Mouse (Mus musculus) embryonic fibroblast, embryonic 13.5 days (primary cell): ENCODE measurements around the gene Ipo13. TPM values are rescaled to one million over a fixed set of nuclear protein-coding genes. Genes with fewer than 3 reads are reported as not detected.

Experiments used
- H3K27ac ChIP-seq: 2 replicates; pipeline ENCODE4 v1.5.1; 2012; ENCODE audit warnings: low read length, control low read depth, inconsistent platforms; ENCODE audit not compliant: insufficient read depth
- H3K4me1 ChIP-seq: 2 replicates; pipeline ENCODE4 v1.6.1; 2011; ENCODE audit warnings: low read length; ENCODE audit not compliant: control insufficient read depth, insufficient read depth
- H3K4me3 ChIP-seq: 2 replicates; pipeline ENCODE4 v1.5.1; 2011; ENCODE audit warnings: mild to moderate bottlenecking, control low read depth, low read length; ENCODE audit not compliant: insufficient read depth
- CTCF ChIP-seq: IDR thresholded peaks from 2 replicates; pipeline ENCODE4 v1.5.1; 2011; ENCODE audit warnings: mild to moderate bottlenecking, control low read depth, low read length, moderate library complexity, borderline replicate concordance; ENCODE audit not compliant: insufficient read depth
- POLR2A ChIP-seq: IDR thresholded peaks from 2 replicates; pipeline ENCODE4 v1.6.1; 2011; ENCODE audit warnings: low read depth, mild to moderate bottlenecking, control low read depth, low read length, moderate library complexity
- polyA plus RNA-seq: library from polyadenylated mRNA; stranded (reverse); fragments of >200 nt; gene quantifications from 2 replicates; pipeline ENCODE4 v1.2.4, GENCODE M21; 2011; ENCODE audit warnings: low read depth; ENCODE audit not compliant: missing spikeins, insufficient read length

The Ipo13 gene
- polyA plus RNA-seq, 1 experiment: 44.3 TPM

- Histone ChIP-seq H3K4me1 (no peaks in the 10 kb centered on the region), H3K4me3 (no peak overlapping the region), H3K27ac (no peak overlapping the region)
- TF ChIP-seq POLR2A: no peak
- peak; percentile 47; the same call in 1 of the 2 replicates for TF ChIP-seq CTCF
Observed at GRCm38 (mm10) chr4:117928234-117928633, 13.4 kb upstream of the Ipo13 start.

DNA sequence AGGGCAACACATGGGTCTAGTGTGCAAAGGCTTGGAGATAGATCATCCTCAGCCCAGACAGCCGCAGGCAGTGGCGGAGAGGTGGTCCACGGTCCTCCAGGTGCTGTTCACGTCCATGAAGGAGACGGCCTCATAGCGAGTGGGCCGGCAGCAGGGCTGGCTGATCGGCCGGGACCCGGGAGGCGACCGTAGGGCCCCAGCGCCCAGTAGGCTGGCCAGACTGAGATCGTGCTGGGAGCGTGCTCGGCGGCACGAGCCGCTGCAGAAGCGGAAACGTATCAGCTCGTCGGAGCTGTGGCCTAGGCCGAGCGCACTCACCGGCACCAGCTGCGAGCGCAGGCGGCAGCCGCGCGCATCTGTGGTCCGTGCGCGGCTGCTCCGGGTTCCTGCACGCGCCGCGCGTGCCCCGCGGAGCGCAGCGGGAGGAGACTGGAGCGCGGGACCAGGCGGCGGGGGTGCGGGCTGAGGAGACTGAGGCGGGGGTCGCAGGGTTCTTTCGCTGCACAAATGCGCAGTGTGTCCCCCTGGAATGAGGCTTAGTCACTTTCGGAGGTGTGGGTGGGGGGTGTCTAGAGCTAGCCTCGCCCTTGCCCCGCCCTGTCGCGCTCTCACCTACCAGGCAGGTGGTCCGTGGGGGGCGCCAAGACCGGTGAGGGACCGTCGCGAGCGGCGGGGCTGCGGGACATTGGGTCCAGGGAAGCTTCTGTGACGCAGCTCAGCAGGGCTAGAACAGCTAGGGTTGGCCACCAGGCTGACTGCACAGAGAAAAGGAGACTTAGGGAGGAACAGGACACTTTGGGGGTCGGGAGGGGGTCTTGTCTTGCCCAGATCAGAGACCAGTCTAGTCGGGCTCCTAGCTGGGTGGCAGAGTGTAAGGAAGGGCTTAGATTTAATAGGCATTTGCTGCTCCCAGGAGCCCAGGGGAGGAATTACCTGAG, 12.0 kb upstream of the Ipo13 start:
- Histone ChIP-seq H3K4me3 (peak overlapping the region; percentile 11; the same call in 1 of the 2 replicates), H3K27ac (no peak overlapping the region), H3K4me1 (no peaks in the 10 kb centered on the region)
- no peak for TF ChIP-seq POLR2A
- TF ChIP-seq CTCF: no peak

- TF ChIP-seq POLR2A: no peak
- no peak for TF ChIP-seq CTCF
- no peak overlapping the region for H3K27ac ChIP-seq
- H3K4me3 ChIP-seq: no peak overlapping the region
- no peaks in the 10 kb centered on the region for H3K4me1 ChIP-seq
Observed at GRCm38 (mm10) chr4:117924916-117925315, 10.1 kb upstream of the Ipo13 start.

GRCm38 (mm10) chr4:117923450-117923849, 8.7 kb upstream of the Ipo13 start:
- TF ChIP-seq CTCF (no peak), POLR2A (no peak)
- H3K4me1 ChIP-seq: no peaks in the 10 kb centered on the region
- no peak overlapping the region for H3K4me3 ChIP-seq
- H3K27ac ChIP-seq: no peak overlapping the region

DNA sequence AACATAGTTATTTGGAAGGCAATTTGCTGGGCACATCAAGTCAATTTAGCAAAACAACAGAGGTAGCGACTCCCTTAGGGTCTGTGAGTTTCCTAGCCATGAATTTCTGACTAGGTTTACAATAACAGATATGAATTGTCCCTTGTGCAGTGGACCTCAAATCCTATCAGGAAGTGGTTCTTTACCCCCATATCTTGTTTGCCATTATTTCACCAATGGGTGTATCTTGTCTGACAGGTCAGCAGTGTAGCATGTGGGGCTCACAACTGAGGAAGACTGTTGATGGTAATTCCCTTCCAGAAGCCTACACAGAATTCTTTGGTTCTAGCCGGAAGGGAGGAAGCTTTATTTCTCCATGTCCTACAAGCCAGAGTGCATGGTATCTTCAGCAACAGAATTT, 6.6 kb upstream of the Ipo13 start:
- Histone ChIP-seq H3K27ac (no peak overlapping the region), H3K4me1 (no peaks in the 10 kb centered on the region)

DNA sequence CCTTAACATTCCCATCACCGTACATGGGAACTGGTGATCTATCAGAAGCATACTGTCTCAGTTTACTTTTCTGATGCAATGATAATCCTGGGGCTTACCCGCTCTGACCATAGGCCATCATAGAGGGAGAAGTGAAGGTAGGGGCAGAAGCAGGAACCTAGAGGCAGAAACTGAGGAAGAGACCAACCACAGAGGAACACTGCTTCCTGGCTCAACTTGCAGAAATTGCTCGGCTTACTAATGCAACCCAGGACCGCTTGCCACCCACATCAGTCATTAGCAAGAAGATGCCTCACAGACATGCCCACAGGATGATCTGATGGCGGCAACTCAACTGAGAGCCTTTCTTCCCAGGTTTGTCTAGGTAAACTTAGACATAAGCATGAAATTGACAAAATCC, 4.0 kb upstream of the Ipo13 start:
- TF ChIP-seq CTCF: no peak
- TF ChIP-seq POLR2A: no peak
- Histone ChIP-seq H3K27ac (no peak overlapping the region), H3K4me1 (no peaks in the 10 kb centered on the region), H3K4me3 (no peak overlapping the region)

More for the DNA sequence above, 6.6 kb upstream of the Ipo13 start:
- TF ChIP-seq POLR2A (no peak), CTCF (no peak)
- no peak overlapping the region for H3K4me3 ChIP-seq

DNA sequence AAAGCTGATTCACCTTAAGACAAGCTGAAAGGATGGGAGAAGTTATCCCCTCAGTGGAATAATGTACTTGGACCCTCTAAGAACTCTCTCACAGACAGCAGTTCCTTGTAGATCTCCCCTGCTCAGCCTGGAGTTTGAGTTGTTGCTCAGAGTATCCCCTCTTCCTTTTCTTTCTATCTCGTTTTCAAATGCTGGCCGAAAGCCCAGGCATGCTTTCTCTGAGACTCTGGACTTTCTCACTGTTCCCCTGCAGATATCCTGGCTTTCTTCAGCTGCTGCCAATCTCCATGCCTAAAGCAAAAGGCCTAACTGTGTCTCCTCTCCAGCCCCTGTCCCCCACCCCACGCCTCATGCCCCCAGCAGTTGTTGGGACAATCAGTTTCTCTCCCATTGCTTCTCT, 3.5 kb upstream of the Ipo13 start:
- TF ChIP-seq CTCF: no peak
- TF ChIP-seq POLR2A: no peak
- no peaks in the 10 kb centered on the region; the same call in 1 of the 2 replicates for H3K4me1 ChIP-seq
- H3K4me3 ChIP-seq: no peak overlapping the region
- no peak overlapping the region for H3K27ac ChIP-seq

- Histone ChIP-seq H3K27ac (no peak overlapping the region), H3K4me3 (no peak overlapping the region), H3K4me1 (no peaks in the 10 kb centered on the region; the same call in 1 of the 2 replicates)
- TF ChIP-seq CTCF (no peak), POLR2A (no peak)
Observed at GRCm38 (mm10) chr4:117917847-117918246, 3.0 kb upstream of the Ipo13 start.

DNA sequence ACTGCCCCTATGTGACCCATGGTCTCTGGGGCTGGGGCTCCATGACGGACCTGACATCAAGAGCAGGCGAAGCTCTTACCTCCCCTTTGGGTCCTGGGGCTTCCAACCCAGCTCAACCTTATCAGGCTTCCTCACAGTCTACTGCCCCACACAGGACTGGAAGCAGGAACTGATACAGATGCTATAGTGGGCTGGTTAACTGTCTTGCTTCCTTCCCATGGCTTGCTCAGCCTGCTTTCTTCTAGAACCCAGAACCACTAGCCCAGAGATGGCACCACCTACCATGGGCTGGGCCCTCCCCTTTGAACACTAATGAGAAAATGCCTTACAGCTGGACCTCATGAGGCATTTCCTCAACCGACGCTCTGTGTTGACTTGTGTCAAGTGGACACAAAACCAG, 2.6 kb upstream of the Ipo13 start:
- no peak for TF ChIP-seq CTCF
- no peak for TF ChIP-seq POLR2A
- Histone ChIP-seq H3K4me1 (no peaks in the 10 kb centered on the region; the same call in 1 of the 2 replicates), H3K4me3 (no peak overlapping the region), H3K27ac (no peak overlapping the region)

GRCm38 (mm10) chr4:117916386-117916785, 1.6 kb upstream of the Ipo13 start:
- no peak overlapping the region for H3K4me3 ChIP-seq
- no peaks in the 10 kb centered on the region; the same call in 1 of the 2 replicates for H3K4me1 ChIP-seq
- TF ChIP-seq POLR2A: no peak
- TF ChIP-seq CTCF: no peak
- H3K27ac ChIP-seq: no peak overlapping the region
